Mouse (Mus musculus) heart, adult 2 months (tissue): ENCODE data around the gene Snap47. TPM values are rescaled to one million over a fixed set of nuclear protein-coding genes. Genes with fewer than 3 reads are reported as not detected.

Experiments
- DNase-seq, 2 experiments: peaks; one replicate each; pipeline ENCODE4 v3.0.0; 2021
- H3K27ac ChIP-seq: fragments of 200-600 bp; 2 replicates; pipeline ENCODE4 v1.8.1; 2022
- H3K27me3 ChIP-seq: fragments of 200-500 bp; 2 replicates; pipeline ENCODE4 v1.6.1; 2012; ENCODE audit warnings: mild to moderate bottlenecking, low read length, inconsistent platforms, mixed read lengths; ENCODE audit not compliant: control insufficient read depth, insufficient read depth
- H3K36me3 ChIP-seq: fragments of 200-500 bp; 2 replicates; pipeline ENCODE4 v1.6.1; 2012; ENCODE audit warnings: low read length, inconsistent platforms; ENCODE audit not compliant: control insufficient read depth, insufficient read depth
- H3K4me1 ChIP-seq: fragments of 200-500 bp; 2 replicates; pipeline ENCODE4 v1.6.1; 2011; ENCODE audit warnings: low read length; ENCODE audit not compliant: control insufficient read depth, insufficient read depth
- H3K4me3 ChIP-seq: fragments of 200-600 bp; 2 replicates; pipeline ENCODE4 v1.8.1; 2022
- H3K79me2 ChIP-seq: fragments of 200-500 bp; replicated peaks from 2 replicates; pipeline ENCODE4 v1.6.1; 2012; ENCODE audit warnings: mild to moderate bottlenecking, inconsistent platforms, low read length, moderate library complexity, mixed read lengths; ENCODE audit not compliant: control insufficient read depth, insufficient read depth
- H3K9ac ChIP-seq: fragments of 200-500 bp; 2 replicates; pipeline ENCODE4 v1.6.1; 2012; ENCODE audit warnings: low read depth, mild to moderate bottlenecking, control low read depth, inconsistent platforms, low read length, mixed read lengths
- CTCF ChIP-seq: fragments of 200-600 bp; IDR thresholded peaks from 2 replicates; pipeline ENCODE4 v1.8.1; 2022; ENCODE audit warnings: antibody characterized with exemption, mild to moderate bottlenecking, moderate library complexity
- EP300 ChIP-seq: fragments of 200-500 bp; IDR thresholded peaks from 2 replicates; pipeline ENCODE4 v1.6.1; 2011; ENCODE audit warnings: low read depth, low read length, control low read depth; ENCODE audit not compliant: insufficient read depth
- POLR2A ChIP-seq: fragments of 200-500 bp; IDR thresholded peaks from 2 replicates; pipeline ENCODE4 v1.6.1; 2011; ENCODE audit warnings: mild to moderate bottlenecking, low read depth, low read length, control low read depth; ENCODE audit not compliant: insufficient read depth
- WGBS: fragments of 180-500 bp; shearing (Covaris S2); methylation state at CpG from one replicate; pipeline ENCODE4 v1.1.7; 2018; 5-methylcytosine and 5-hydroxymethylcytosine counted together
- intact Hi-C: fragments of 180-260 bp; cut with DNase I; formaldehyde crosslinking; loops from one replicate; pipeline ENCODE4 v1.15.1; 2025
- polyA plus RNA-seq: library from polyadenylated mRNA; depleted of rRNA; stranded (reverse); fragments of >200 nt; gene quantifications from 2 replicates; pipeline ENCODE4 v1.2.3, GENCODE M21; 2012
- total RNA-seq, 2 experiments: library from RNA; stranded (reverse); gene quantifications; 2 replicates each; pipeline ENCODE4 v1.2.3; 2021

The Snap47 gene
- total and polyA plus RNA-seq, 3 experiments, result 37.7 to 49.4 (median 42.2) TPM

- intact Hi-C loops, result no loop called here
- 74% methylated on average over 5 of the region's 5 CpGs for WGBS
- no peak overlapping the region for H3K4me3 ChIP-seq
- no peak overlapping the region for H3K9ac ChIP-seq
- H3K36me3 ChIP-seq, result no peaks in the 10 kb centered on the region
- H3K4me1 ChIP-seq, result peaks cover 6% of the 10 kb centered on the region
- DNase-seq, result no peak
- no peak for TF ChIP-seq EP300
- no peak for TF ChIP-seq CTCF
- no peak for TF ChIP-seq POLR2A
- H3K79me2 ChIP-seq, result no peaks in the 10 kb centered on the region
- no peak overlapping the region for H3K27ac ChIP-seq
- no peaks in the 10 kb centered on the region for H3K27me3 ChIP-seq
Measured at GRCm38 (mm10) chr11:59418708-59419107, 32.3 kb downstream of the Snap47 start.

- Histone ChIP-seq H3K79me2 (no peaks in the 10 kb centered on the region), H3K36me3 (no peaks in the 10 kb centered on the region), H3K4me3 (no peak overlapping the region), H3K27ac (no peak overlapping the region), H3K9ac (no peak overlapping the region), H3K4me1 (peaks cover 4% of the 10 kb centered on the region), H3K27me3 (no peaks in the 10 kb centered on the region)
- TF ChIP-seq POLR2A, result no peak
- no peak for TF ChIP-seq CTCF
- no peak for TF ChIP-seq EP300
- intact Hi-C loops, result no loop called here
- 86% methylated on average over 13 of the region's 13 CpGs for WGBS
- no peak for DNase-seq
Measured at GRCm38 (mm10) chr11:59412999-59413863, 37.8 kb downstream of the Snap47 start.

GRCm38 (mm10) chr11:59412058-59412457, 38.9 kb downstream of the Snap47 start:
- no peak for DNase-seq
- TF ChIP-seq CTCF (no peak), POLR2A (no peak), EP300 (no peak)
- Histone ChIP-seq H3K36me3 (no peaks in the 10 kb centered on the region), H3K27ac (no peak overlapping the region), H3K79me2 (no peaks in the 10 kb centered on the region), H3K4me3 (no peak overlapping the region), H3K4me1 (peaks cover 4% of the 10 kb centered on the region), H3K9ac (no peak overlapping the region), H3K27me3 (no peaks in the 10 kb centered on the region)
- intact Hi-C loops, result no loop called here
- 83% methylated on average over 6 of the region's 6 CpGs for WGBS

- TF ChIP-seq EP300, result no peak
- TF ChIP-seq CTCF, result no peak
- TF ChIP-seq POLR2A, result no peak
- peaks cover 4% of the 10 kb centered on the region for H3K4me1 ChIP-seq
- H3K79me2 ChIP-seq, result no peaks in the 10 kb centered on the region
- no peak for DNase-seq
- 61% methylated on average over 2 of the region's 2 CpGs for WGBS
- no peak overlapping the region for H3K27ac ChIP-seq
- H3K9ac ChIP-seq, result no peak overlapping the region
- no peaks in the 10 kb centered on the region for H3K27me3 ChIP-seq
- H3K36me3 ChIP-seq, result no peaks in the 10 kb centered on the region
- H3K4me3 ChIP-seq, result no peak overlapping the region
- intact Hi-C loops, result no loop called here
Measured at GRCm38 (mm10) chr11:59410851-59411250, 40.1 kb downstream of the Snap47 start.

GRCm38 (mm10) chr11:59405761-59406160, 45.2 kb downstream of the Snap47 start:
- Histone ChIP-seq H3K27ac (no peak overlapping the region), H3K79me2 (no peaks in the 10 kb centered on the region), H3K36me3 (no peaks in the 10 kb centered on the region), H3K4me3 (no peak overlapping the region), H3K27me3 (no peaks in the 10 kb centered on the region), H3K9ac (no peak overlapping the region), H3K4me1 (peaks cover under 1% of the 10 kb centered on the region)
- TF ChIP-seq EP300 (no peak), CTCF (no peak), POLR2A (no peak)
- WGBS, result 89% methylated on average over 1 of the region's 1 CpGs
- intact Hi-C loops, result no loop called here
- DNase-seq, result no peak

GRCm38 (mm10) chr11:59400876-59401275, 50.1 kb downstream of the Snap47 start:
- TF ChIP-seq EP300, result no peak
- Histone ChIP-seq H3K36me3 (no peaks in the 10 kb centered on the region), H3K79me2 (no peaks in the 10 kb centered on the region), H3K9ac (no peak overlapping the region), H3K27ac (no peak overlapping the region), H3K4me1 (no peaks in the 10 kb centered on the region), H3K4me3 (no peak overlapping the region), H3K27me3 (no peaks in the 10 kb centered on the region)
- intact Hi-C loops, result no loop called here
- 70% methylated on average over 2 of the region's 2 CpGs for WGBS
- no peak for DNase-seq
